Mouse (Mus musculus) bone marrow, adult 2 months (tissue): ENCODE data around the gene Gja10.

Experiments
- CTCF ChIP-seq: fragments of 200-500 bp; IDR thresholded peaks from 2 replicates; pipeline ENCODE4 v1.5.1; 2011; ENCODE audit warnings: low read length, control low read depth; ENCODE audit not compliant: control insufficient read depth, insufficient read depth
- POLR2A ChIP-seq: fragments of 200-500 bp; IDR thresholded peaks from 2 replicates; pipeline ENCODE4 v1.6.1; 2011; ENCODE audit warnings: low read depth, mild to moderate bottlenecking, control low read depth, low read length, borderline replicate concordance; ENCODE audit not compliant: control insufficient read depth

- TF ChIP-seq POLR2A (no peak), CTCF (no peak)
Measured at GRCm38 (mm10) chr4:32651669-32652068, 49.1 kb upstream of the Gja10 start.
